Mouse (Mus musculus) ZHBTc4 (cell line): ENCODE data around the gene Ins2.
A peak's percentile ranks its signal among the peaks of the same experiment; 100 is the strongest.

ENCODE experiments used
- DNase-seq: peaks from one replicate; pipeline ENCODE4 v3.0.0-alpha.2; 2011; ENCODE audit warnings: low read depth, low spot score

Ins2 gene

GRCm38 (mm10) chr7:142743281-142743680 lies at the start of gene Ins2:
Gene Ins2 (minus strand): TSS chr7:142743381.
- no peak for DNase-seq

GRCm38 (mm10) chr7:142792650-142793275 lies 49.6 kb upstream of the Ins2 start:
- DNase-seq = no peak

DNA sequence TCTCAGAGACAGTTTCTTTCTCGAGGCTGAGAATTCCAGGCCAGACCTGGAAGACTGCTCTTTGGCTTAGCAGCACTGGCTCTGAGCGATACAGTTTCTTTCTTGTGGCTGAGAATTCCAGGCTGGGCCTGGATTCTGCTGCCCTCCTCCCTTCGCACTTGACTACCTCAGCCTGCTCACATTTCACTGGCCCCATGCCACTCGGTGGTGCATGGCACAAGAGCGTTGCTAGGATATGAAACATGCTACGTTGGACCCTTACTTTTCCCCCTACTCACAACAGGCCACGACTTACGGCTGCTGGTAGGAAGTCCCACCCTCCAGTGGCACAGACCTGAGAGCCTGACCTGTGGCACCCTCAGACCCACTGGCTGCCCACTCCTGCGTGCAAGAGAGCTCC lies 46.5 kb upstream of the Ins2 start:
- DNase-seq = no peak

DNA sequence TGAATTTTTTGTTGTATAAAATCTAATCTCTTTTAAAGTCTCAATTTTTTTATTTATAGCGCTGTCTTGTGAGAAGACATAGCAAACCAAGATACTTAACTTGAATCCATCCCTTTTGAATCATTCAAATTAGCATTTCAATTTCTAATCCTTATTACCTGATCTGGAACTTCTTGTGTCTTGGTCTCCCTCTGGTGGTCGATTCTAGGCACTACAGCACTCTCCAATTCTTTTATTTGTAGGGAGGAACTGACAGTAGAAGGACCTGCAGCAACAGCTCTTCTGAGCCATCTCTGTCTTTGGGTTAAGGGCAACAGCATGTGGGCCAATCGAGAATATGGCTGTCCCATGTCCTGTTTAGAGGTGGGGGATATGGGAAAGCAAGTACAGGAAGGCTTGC lies 5.4 kb downstream of the Ins2 start:
- DNase-seq = peak; percentile 62

DNA sequence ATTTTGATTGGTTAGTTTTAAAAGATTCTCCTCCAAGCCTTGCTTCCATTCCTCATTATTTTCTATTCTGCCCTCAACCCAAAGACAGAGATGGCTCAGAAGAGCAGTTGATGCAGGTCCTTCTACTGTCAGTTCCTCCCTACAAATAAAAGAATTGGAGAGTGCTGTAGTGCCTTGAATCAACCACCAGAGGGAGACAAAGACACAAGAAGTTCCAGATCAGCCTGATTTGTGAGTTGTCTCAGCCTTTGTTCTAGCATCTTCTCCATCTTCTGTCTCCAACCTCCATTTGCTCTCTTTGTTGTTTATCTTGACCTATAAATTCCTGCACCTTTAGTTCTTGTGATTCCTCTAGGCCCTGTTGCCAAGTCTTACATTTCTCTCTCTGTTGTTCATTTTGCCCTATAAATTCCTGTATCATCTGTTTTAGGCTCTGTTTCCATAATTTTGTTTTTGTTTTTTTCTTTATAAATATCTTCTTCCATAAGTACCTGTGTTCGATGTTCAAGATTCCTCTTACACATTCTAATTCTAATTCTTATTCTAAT lies 6.2 kb downstream of the Ins2 start:
- DNase-seq = peak; percentile 69

GRCm38 (mm10) chr7:142725973-142726372 lies 17.2 kb downstream of the Ins2 start:
- DNase-seq = peak; percentile 3

GRCm38 (mm10) chr7:142720725-142721124 lies 22.5 kb downstream of the Ins2 start:
- peak; percentile 72 for DNase-seq

- peak; percentile 71 for DNase-seq
These were observed 28.2 kb downstream of the Ins2 start for GRCm38 (mm10) chr7:142714783-142715498.

GRCm38 (mm10) chr7:142706873-142707272 lies 36.3 kb downstream of the Ins2 start:
- no peak for DNase-seq

DNA sequence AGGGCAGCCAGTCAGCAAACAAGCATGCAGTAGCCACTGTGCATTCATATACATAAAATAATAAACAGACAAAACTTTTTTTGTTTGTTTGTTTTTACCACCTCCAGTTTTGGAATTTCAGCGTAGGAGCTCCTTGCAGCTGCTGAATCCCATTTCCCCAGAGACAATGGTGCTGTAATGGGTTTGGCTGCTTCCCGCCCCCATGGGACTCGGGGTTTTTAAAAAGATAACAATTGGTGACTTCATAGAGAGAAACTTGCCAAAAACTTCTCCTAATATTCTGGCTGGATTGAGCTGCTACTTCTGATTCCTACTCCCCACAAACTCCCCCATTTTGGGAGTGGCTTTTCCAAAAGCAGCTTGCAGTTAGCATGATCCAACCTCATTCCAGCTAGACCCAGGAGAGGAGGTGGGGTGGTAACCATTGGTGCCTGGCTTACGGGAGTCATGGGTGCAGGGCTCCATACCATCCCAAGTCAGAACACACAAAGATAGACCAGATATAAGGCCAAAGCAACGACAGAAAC lies 43.8 kb downstream of the Ins2 start:
- no peak for DNase-seq

DNA sequence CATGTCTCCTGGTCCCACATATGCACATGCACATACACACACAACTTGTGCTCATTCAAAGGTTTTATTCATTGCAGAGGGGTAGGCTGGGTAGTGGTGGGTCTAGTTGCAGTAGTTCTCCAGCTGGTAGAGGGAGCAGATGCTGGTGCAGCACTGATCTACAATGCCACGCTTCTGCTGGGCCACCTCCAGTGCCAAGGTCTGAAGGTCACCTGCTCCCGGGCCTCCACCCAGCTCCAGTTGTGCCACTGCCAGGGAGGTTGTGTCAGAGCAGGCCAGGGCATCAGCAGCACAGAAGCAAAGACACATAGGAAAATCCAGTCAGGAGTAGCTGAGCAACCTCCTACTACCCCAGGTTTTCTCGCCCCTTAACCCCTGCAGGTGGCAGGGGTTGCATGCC lies 64.6 kb downstream of the Ins2 start:
- DNase-seq = no peak

DNA sequence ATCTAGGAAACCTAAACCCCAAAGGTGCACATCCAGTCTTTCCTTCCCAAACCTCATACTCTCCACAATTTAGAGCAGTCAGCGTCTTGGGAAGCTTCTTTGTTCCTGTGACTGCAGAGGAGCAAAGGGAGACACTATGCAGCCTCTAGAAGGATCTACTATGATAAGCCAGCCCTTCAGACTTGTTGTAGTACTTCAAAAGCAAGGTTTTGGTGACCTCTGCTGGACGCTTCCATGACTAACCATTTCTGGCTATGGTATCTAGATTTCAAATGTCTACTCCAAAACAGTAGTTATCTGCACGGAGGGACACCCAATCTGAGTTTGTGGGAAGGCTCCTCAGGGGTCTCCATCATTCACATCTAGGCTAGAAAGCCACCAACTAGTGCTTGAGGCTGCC lies 67.5 kb downstream of the Ins2 start:
- DNase-seq = peak; percentile 70

DNA sequence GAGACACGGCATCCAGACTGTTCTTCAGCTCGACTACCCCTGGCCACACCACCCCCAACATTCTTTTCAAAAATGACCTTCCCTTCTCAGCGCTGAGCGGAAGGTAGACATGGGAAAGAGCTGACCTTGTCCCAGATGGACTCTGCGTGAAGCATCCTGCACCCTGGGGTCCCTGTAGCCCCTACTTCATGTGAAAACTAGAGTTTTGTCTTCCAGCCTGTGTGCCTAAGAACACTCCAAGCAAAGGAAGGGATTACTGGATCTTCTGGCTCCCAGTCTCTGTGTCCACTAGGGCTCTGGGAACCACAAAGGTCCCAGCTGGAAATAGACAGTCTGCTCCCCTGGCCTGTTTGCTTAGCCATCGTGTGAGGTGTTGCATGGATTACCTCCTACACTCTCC lies 68.0 kb downstream of the Ins2 start:
- no peak for DNase-seq

- DNase-seq = peak; percentile 70
These were observed 71.1 kb downstream of the Ins2 start for GRCm38 (mm10) chr7:142672120-142672519.

GRCm38 (mm10) chr7:142671067-142671466 lies 72.1 kb downstream of the Ins2 start:
- DNase-seq = no peak

DNA sequence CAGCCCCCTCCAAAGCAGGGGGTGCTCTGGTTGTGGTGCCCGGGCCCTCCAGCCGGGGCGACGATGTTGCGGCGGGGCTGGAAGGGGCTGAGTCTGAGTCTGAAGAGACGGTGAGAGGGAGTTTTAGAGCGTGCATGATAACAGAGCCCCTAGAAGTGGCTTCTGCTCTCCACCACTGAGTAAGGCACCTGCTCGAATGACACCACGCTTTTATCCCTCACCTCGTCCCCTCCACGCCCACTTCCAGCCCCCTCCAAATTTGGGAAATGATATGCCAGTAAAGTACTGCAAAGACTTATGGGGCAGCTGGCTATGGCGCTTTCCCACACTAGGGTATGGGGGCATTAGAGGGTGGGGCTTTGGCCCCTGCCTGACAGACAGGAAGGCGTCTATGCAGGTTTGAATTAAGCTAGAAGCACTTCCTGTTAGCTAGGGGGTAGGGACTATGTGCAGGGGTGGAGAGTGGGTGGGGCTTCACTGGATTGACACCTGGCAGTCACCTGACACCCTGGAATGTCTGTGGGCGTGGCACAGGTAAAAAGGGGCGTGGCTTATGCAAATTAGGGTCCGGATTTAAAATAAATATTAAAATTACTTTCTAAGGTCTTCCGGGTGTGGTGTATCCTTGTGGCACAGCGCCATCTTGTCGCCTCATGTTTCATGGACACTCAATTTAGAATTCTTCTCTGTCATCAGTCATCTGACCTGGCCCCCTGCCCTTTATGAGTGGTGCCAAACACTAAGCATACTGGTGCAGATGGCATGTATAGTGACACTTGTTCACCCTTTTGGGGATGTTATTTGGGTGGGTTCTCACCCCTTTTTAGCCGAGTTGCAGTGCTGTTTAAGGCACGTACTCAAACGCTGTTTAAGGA lies 73.2 kb downstream of the Ins2 start, which contains the start of gene Gm49394:
Gene Gm49394 (minus strand): TSS at position 192 of the 875 bp plus-strand sequence.
- DNase-seq = no peak

DNA sequence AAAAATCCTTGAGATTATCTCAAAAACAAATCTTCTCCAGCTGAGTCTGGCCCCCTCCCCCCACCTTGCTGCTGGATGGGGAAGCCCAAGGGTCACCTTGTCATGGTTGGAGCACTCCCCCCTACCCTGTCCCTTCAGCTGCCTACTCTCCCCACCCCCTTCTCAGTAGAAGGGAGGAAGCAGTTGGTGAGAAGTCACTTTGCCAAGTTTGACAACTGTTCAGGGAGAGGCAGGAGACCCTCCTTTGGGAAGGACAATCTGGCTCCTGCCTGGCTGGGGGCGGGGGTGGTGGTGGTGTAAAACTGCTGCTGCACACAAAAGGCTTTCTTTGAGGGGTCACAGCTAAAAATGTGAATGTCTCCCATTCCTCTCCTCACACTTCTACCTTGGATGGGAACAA lies 74.9 kb downstream of the Ins2 start:
- no peak for DNase-seq

GRCm38 (mm10) chr7:142667521-142667920 lies 75.7 kb downstream of the Ins2 start:
- no peak for DNase-seq

GRCm38 (mm10) chr7:142666659-142667058 lies 76.5 kb downstream of the Ins2 start, which contains the start of gene Igf2:
Gene Igf2 (minus strand): TSS chr7:142666816.
- DNase-seq = no peak

DNA sequence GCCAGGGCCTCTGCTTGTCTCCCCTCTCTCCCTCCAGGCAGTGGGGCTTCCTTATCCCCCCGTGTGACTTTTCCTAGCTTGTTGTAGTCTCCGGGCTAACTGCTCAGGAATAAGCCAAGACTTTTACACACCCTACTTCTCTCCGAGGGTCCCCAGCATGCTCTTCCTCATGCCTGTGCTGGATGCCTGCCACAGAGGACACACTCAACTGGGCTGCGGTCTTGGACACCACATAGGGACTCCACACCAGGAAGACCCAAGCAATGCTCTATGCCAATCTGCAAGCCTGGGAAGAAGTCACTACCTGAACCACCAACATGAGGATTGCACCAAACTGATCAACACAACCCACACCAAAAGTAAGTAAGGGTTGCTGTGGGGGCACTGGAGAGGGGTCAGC lies 77.1 kb downstream of the Ins2 start:
- no peak for DNase-seq

DNA sequence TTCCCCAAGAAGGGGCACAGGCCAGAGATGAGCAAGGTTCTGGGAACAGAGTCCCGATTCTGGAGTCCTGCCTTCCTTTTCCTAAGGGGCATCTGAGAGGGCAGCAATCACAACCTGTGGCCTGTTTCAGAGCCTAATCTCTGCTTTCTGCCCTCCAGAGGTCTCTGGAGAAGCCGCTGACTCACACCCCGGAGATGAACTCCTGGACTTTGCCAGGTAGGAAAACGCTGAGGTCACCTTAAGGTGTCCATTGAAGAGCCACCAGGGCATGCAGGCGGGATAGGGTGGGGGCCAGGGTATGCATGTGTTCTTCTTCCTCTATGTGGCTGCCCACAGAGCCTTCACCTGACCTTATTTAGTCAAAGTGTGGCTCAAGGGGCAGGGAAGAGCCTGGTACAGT lies 77.8 kb downstream of the Ins2 start:
- DNase-seq = no peak
